Mouse (Mus musculus): ENCODE results near the gene Nxph4. TPM values are rescaled to one million over a fixed set of nuclear protein-coding genes. Genes with fewer than 3 reads are reported as not detected.

Gene Nxph4
- total RNA-seq (2021): 10 to 100 TPM in 1 of 2 experiments, 1 to 10 TPM in 1; 5.0 to 11.7 TPM
- 7.4 and 7.8 TPM in 2 replicates for polyA plus RNA-seq (2012; rRNA removed)
- long read RNA-seq, partial matches to known transcripts: 2 of 6 reads
- long read RNA-seq, other reads (novel, unspliced or antisense): 0 of 6 reads

- peak; percentile 51 for DNase-seq
These were observed at the start of gene Nxph4 for GRCm38 (mm10) chr10:127534036-127534928. Gene Nxph4 (minus strand): TSS chr10:127534559.

- DNase-seq: no peak
These were observed 49.3 kb upstream of the Nxph4 start for GRCm38 (mm10) chr10:127583649-127584048.

- DNase-seq: peak; percentile 50
These were observed 46.9 kb upstream of the Nxph4 start for GRCm38 (mm10) chr10:127581291-127581690.

- no peak for DNase-seq
These were observed 43.6 kb upstream of the Nxph4 start for GRCm38 (mm10) chr10:127577982-127578381.

- no peak for DNase-seq
These were observed 42.8 kb upstream of the Nxph4 start for GRCm38 (mm10) chr10:127577156-127577555.

GRCm38 (mm10) chr10:127576381-127576961, 42.1 kb upstream of the Nxph4 start:
- peak; percentile 91 for DNase-seq

- DNase-seq: no peak
These were observed 41.4 kb upstream of the Nxph4 start for GRCm38 (mm10) chr10:127575741-127576140.

- no peak for DNase-seq
These were observed 37.9 kb upstream of the Nxph4 start for GRCm38 (mm10) chr10:127572281-127572680.

- peak; percentile 60 for DNase-seq
These were observed 36.7 kb upstream of the Nxph4 start for GRCm38 (mm10) chr10:127570937-127571641.

GRCm38 (mm10) chr10:127570384-127570783, 36.0 kb upstream of the Nxph4 start:
- no peak for DNase-seq

- peak; percentile 75 for DNase-seq
These were observed 35.1 kb upstream of the Nxph4 start for GRCm38 (mm10) chr10:127569450-127569849.

- peak; percentile 83 for DNase-seq
These were observed 32.4 kb upstream of the Nxph4 start for GRCm38 (mm10) chr10:127566553-127567326.

- peak; percentile 59 for DNase-seq
These were observed 29.9 kb upstream of the Nxph4 start for GRCm38 (mm10) chr10:127564301-127564700.

GRCm38 (mm10) chr10:127563840-127564239, 29.5 kb upstream of the Nxph4 start:
- no peak for DNase-seq

GRCm38 (mm10) chr10:127561145-127561544, 26.8 kb upstream of the Nxph4 start:
- DNase-seq: no peak

GRCm38 (mm10) chr10:127557397-127557796, 23.0 kb upstream of the Nxph4 start:
- no peak for DNase-seq

GRCm38 (mm10) chr10:127555703-127556102, 21.3 kb upstream of the Nxph4 start:
- DNase-seq: no peak

- DNase-seq: no peak
These were observed 15.5 kb upstream of the Nxph4 start for GRCm38 (mm10) chr10:127549892-127550291.

GRCm38 (mm10) chr10:127548236-127548635, 13.9 kb upstream of the Nxph4 start:
- DNase-seq: no peak

- no peak for DNase-seq
These were observed 12.1 kb upstream of the Nxph4 start for GRCm38 (mm10) chr10:127546505-127546904.

GRCm38 (mm10) chr10:127544375-127544774, 10.0 kb upstream of the Nxph4 start:
- peak; percentile 46 for DNase-seq

- no peak for DNase-seq
These were observed 9.6 kb upstream of the Nxph4 start for GRCm38 (mm10) chr10:127543916-127544315.
